Mouse (Mus musculus): ENCODE data around the gene Arhgef3. TPM values are rescaled to one million over a fixed set of nuclear protein-coding genes. Genes with fewer than 3 reads are reported as not detected.
"Not testable (repeated sequence)": the region's sequence is repeated elsewhere in the genome, so short reads cannot be mapped to it uniquely, and the experiment has no call there.

Gene Arhgef3
- polyA plus RNA-seq, 1 experiment from 2014 or later = 8.4 TPM

GRCm38 (mm10) chr14:27246948-27247347, 132.2 kb downstream of the Arhgef3 start:
- not testable (repeated sequence) for H3K36me3 ChIP-seq; H3K27ac ChIP-seq; H3K4me1 ChIP-seq; H3K9me3 ChIP-seq (replicated peaks); DNase-seq (ENCODE audit: low spot score); H3K27me3 ChIP-seq (ENCODE audit: low read depth, poor library complexity, severe bottlenecking); H3K4me3 ChIP-seq
- WGBS = 92% methylated on average over 10 of the region's 10 CpGs

GRCm38 (mm10) chr14:27249121-27249520, 134.4 kb downstream of the Arhgef3 start:
- Histone ChIP-seq H3K36me3 (no peaks in the 10 kb centered on the region), H3K27me3 (ENCODE audit: low read depth, poor library complexity, severe bottlenecking) (no peaks in the 10 kb centered on the region), H3K9me3 (replicated peaks) (no peaks in the 10 kb centered on the region), H3K4me3 (no peak overlapping the region), H3K27ac (no peak overlapping the region), H3K4me1 (no peaks in the 10 kb centered on the region)
- DNase-seq (ENCODE audit: low spot score) = no peak
- WGBS = 97% methylated on average over 1 of the region's 1 CpGs

GRCm38 (mm10) chr14:27250281-27250789, 135.6 kb downstream of the Arhgef3 start:
- 81% methylated on average over 7 of the region's 7 CpGs for WGBS
- Histone ChIP-seq H3K9me3 (replicated peaks) (no peaks in the 10 kb centered on the region), H3K4me1 (no peaks in the 10 kb centered on the region), H3K27me3 (ENCODE audit: low read depth, poor library complexity, severe bottlenecking) (no peaks in the 10 kb centered on the region), H3K27ac (no peak overlapping the region), H3K4me3 (no peak overlapping the region), H3K36me3 (no peaks in the 10 kb centered on the region)
- DNase-seq (ENCODE audit: low spot score) = no peak

GRCm38 (mm10) chr14:27253391-27253790, 138.7 kb downstream of the Arhgef3 start:
- no peak overlapping the region for H3K27ac ChIP-seq
- H3K9me3 ChIP-seq (replicated peaks) = no peaks in the 10 kb centered on the region
- no peaks in the 10 kb centered on the region for H3K27me3 ChIP-seq (ENCODE audit: low read depth, poor library complexity, severe bottlenecking)
- no peaks in the 10 kb centered on the region for H3K36me3 ChIP-seq
- 80% methylated on average over 5 of the region's 5 CpGs for WGBS
- peaks cover 8% of the 10 kb centered on the region for H3K4me1 ChIP-seq
- H3K4me3 ChIP-seq = no peak overlapping the region
- DNase-seq (ENCODE audit: low spot score) = no peak

- Histone ChIP-seq H3K4me1 (peaks cover 5% of the 10 kb centered on the region), H3K36me3 (no peaks in the 10 kb centered on the region), H3K9me3 (replicated peaks) (no peaks in the 10 kb centered on the region), H3K4me3 (no peak overlapping the region), H3K27me3 (ENCODE audit: low read depth, poor library complexity, severe bottlenecking) (no peaks in the 10 kb centered on the region), H3K27ac (no peak overlapping the region)
- no peak for DNase-seq (ENCODE audit: low spot score)
- WGBS = 81% methylated on average over 6 of the region's 6 CpGs
Observed at GRCm38 (mm10) chr14:27262349-27262748, 147.7 kb downstream of the Arhgef3 start.

GRCm38 (mm10) chr14:27266601-27267000, 151.9 kb downstream of the Arhgef3 start:
- 91% methylated on average over 1 of the region's 1 CpGs for WGBS
- Histone ChIP-seq H3K36me3 (no peaks in the 10 kb centered on the region), H3K9me3 (replicated peaks) (no peaks in the 10 kb centered on the region), H3K4me1 (0 out of 2 replicates have a peak, but pooled peaks cover 2% of the 10 kb centered on the region), H3K27ac (no peak overlapping the region), H3K4me3 (no peak overlapping the region), H3K27me3 (ENCODE audit: low read depth, poor library complexity, severe bottlenecking) (no peaks in the 10 kb centered on the region)
- DNase-seq (ENCODE audit: low spot score) = no peak

GRCm38 (mm10) chr14:27268137-27268536, 153.4 kb downstream of the Arhgef3 start:
- DNase-seq (ENCODE audit: low spot score) = no peak
- Histone ChIP-seq H3K4me1 (peaks cover 11% of the 10 kb centered on the region; the same call in 1 of the 2 replicates), H3K9me3 (replicated peaks) (no peaks in the 10 kb centered on the region), H3K27me3 (ENCODE audit: low read depth, poor library complexity, severe bottlenecking) (no peaks in the 10 kb centered on the region), H3K36me3 (no peaks in the 10 kb centered on the region), H3K4me3 (no peak overlapping the region), H3K27ac (no peak overlapping the region)
- WGBS = 71% methylated on average over 5 of the region's 5 CpGs

GRCm38 (mm10) chr14:27268986-27269700, 154.4 kb downstream of the Arhgef3 start:
- no peak for DNase-seq (ENCODE audit: low spot score)
- Histone ChIP-seq H3K36me3 (no peaks in the 10 kb centered on the region), H3K27ac (no peak overlapping the region), H3K4me1 (peaks cover 11% of the 10 kb centered on the region; the same call in 1 of the 2 replicates), H3K27me3 (ENCODE audit: low read depth, poor library complexity, severe bottlenecking) (no peaks in the 10 kb centered on the region), H3K9me3 (replicated peaks) (no peaks in the 10 kb centered on the region), H3K4me3 (no peak overlapping the region)
- WGBS = 90% methylated on average over 16 of the region's 16 CpGs

GRCm38 (mm10) chr14:27269836-27270235, 155.1 kb downstream of the Arhgef3 start:
- WGBS = 77% methylated on average over 4 of the region's 4 CpGs
- Histone ChIP-seq H3K36me3 (no peaks in the 10 kb centered on the region), H3K4me1 (peaks cover 11% of the 10 kb centered on the region; the same call in 1 of the 2 replicates), H3K9me3 (replicated peaks) (no peaks in the 10 kb centered on the region), H3K27me3 (ENCODE audit: low read depth, poor library complexity, severe bottlenecking) (no peaks in the 10 kb centered on the region), H3K4me3 (no peak overlapping the region), H3K27ac (no peak overlapping the region)
- DNase-seq (ENCODE audit: low spot score) = no peak

GRCm38 (mm10) chr14:27270466-27270865, 155.8 kb downstream of the Arhgef3 start:
- WGBS = 90% methylated on average over 4 of the region's 4 CpGs
- H3K27ac ChIP-seq = no peak overlapping the region
- H3K9me3 ChIP-seq (replicated peaks) = no peaks in the 10 kb centered on the region
- peaks cover 11% of the 10 kb centered on the region; the same call in 1 of the 2 replicates for H3K4me1 ChIP-seq
- no peak overlapping the region for H3K4me3 ChIP-seq
- H3K36me3 ChIP-seq = no peaks in the 10 kb centered on the region
- H3K27me3 ChIP-seq (ENCODE audit: low read depth, poor library complexity, severe bottlenecking) = no peaks in the 10 kb centered on the region
- no peak for DNase-seq (ENCODE audit: low spot score)

GRCm38 (mm10) chr14:27271371-27272071, 156.8 kb downstream of the Arhgef3 start:
- H3K4me3 ChIP-seq = no peak overlapping the region

GRCm38 (mm10) chr14:27272072-27272834, 157.6 kb downstream of the Arhgef3 start:
- Histone ChIP-seq H3K4me3 (no peak overlapping the region), H3K9me3 (replicated peaks) (no peaks in the 10 kb centered on the region), H3K27me3 (ENCODE audit: low read depth, poor library complexity, severe bottlenecking) (no peaks in the 10 kb centered on the region), H3K27ac (0 out of 2 replicates have a peak overlapping the region, but pooled peaks have one; percentile 30), H3K4me1 (peaks cover 11% of the 10 kb centered on the region; the same call in 1 of the 2 replicates), H3K36me3 (no peaks in the 10 kb centered on the region)
- 42% methylated on average over 11 of the region's 11 CpGs for WGBS
- DNase-seq (ENCODE audit: low spot score) = no peak

More at GRCm38 (mm10) chr14:27271371-27272071, 156.8 kb downstream of the Arhgef3 start:
- WGBS = 72% methylated on average over 10 of the region's 10 CpGs
- Histone ChIP-seq H3K27ac (0 out of 2 replicates have a peak overlapping the region, but pooled peaks have one; percentile 30), H3K9me3 (replicated peaks) (no peaks in the 10 kb centered on the region), H3K4me1 (peaks cover 11% of the 10 kb centered on the region; the same call in 1 of the 2 replicates), H3K27me3 (ENCODE audit: low read depth, poor library complexity, severe bottlenecking) (no peaks in the 10 kb centered on the region), H3K36me3 (no peaks in the 10 kb centered on the region)
- no peak for DNase-seq (ENCODE audit: low spot score)
